Mouse (Mus musculus) kidney, adult 10 weeks (tissue): ENCODE measurements around the gene Noc4l. TPM values are rescaled to one million over a fixed set of nuclear protein-coding genes. Genes with fewer than 3 reads are reported as not detected.

ENCODE experiments used
- polyA plus RNA-seq: library from polyadenylated mRNA; stranded (reverse); fragments of 350-450 nt; fragmentation: Illumina TruSeq; extraction: RNeasy Lipid Tissue Mini Kit (QIAGEN cat#74804); gene quantifications from one replicate; pipeline ENCODE4 v1.2.3, GENCODE M21; 2014; ENCODE audit warnings: low read depth, low replicate concordance

Gene Noc4l
- 1.7 TPM for polyA plus RNA-seq

GRCm38 (mm10) chr5:110652719-110653648, at the start of gene Noc4l, which contains the start of gene Ddx51:
Gene Noc4l (minus strand): TSS chr5:110653417.
Gene Ddx51 (plus strand): TSS chr5:110653451.

Other genes starting within 250 kb of the Noc4l start
- gene Fbrsl1, start 204.9 kb downstream of the Noc4l start, polyA plus RNA-seq = 3.8 TPM
- gene Galnt9, start 109.1 kb downstream of the Noc4l start, polyA plus RNA-seq = not detected
- gene Ddx51, start within 50 bp of the Noc4l start, polyA plus RNA-seq = 3.6 TPM
- 10.2 TPM for gene Ep400, start 117.3 kb upstream of the Noc4l start, polyA plus RNA-seq
- gene Pus1, start 127.2 kb upstream of the Noc4l start, polyA plus RNA-seq = not detected
- 8.3 TPM for gene Ulk1, start 156.7 kb upstream of the Noc4l start, polyA plus RNA-seq
- 65.1 TPM for gene Hscb, start 186.4 kb upstream of the Noc4l start, polyA plus RNA-seq
- gene Chek2, start 186.6 kb upstream of the Noc4l start, polyA plus RNA-seq = 9.4 TPM
- gene Ttc28, start 226.4 kb upstream of the Noc4l start, polyA plus RNA-seq = 1.8 TPM